9 mouse cellular contexts compared by ENCODE assay signal in the genomic region with DNA sequence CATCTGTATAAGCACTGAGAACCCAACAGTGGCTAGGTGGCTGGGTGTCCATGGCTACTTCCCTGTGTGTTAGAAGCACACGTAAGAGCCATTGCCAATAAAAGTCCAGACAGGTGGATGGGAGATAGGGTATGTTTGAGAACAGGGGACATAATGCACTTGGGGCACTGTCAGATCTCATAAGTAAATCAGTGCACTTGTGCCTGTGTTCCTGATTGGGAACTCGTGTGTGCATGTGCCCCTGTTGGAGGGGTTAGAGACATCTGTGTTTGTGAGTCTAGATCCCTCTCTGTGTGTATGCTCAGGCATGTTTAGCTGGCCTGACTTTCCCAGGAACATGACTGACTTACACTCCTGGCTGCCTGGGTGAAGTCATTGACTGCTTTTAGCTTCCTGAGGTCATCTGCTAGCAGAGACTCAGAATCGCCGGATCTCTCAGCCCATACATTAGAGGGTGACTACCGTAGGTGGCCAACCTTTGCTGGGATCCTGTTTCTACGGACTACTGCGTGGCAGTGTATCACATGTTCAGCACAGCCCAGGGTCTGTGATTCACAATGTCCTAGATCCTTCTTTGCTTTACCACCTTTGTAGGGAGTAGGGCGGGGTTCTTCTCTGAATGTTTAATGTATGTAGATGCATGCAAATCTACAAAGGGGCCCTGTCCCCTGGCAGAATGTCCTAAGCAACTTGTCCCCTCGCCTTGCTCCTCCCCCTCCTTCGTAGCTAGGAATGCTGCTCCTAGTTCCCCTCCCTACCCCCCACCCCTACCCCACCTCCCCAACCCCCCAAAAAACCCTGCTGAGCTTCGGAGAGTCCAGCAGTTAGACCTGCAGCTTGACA. TPM values are rescaled to one million over a fixed set of nuclear protein-coding genes. Genes with fewer than 3 reads are reported as not detected.
A peak's percentile ranks its signal among the peaks of the same experiment; 100 is the strongest.
DNase-seq lines count a peak whose midpoint lies in the region; ATAC-seq lines count a peak whose summit lies in the region.
"Had no signal": no experiment of that assay in that cellular context is flagged by ENCODE, and none has a peak within 500 bp of the region (broad histone marks: within the 10 kb centered on the region; RNA-seq: fewer than 3 reads in every experiment).

No protein-coding gene starts in this region.

- H3K4me1 ChIP-seq in forebrain, embryonic 13.5 days, result peaks cover 66% of the 10 kb centered on the region
- peaks cover 28% of the 10 kb centered on the region for H3K4me1 ChIP-seq in intestine, embryonic 15.5 days (replicated peaks)

- peak; percentile 59 for DNase-seq in cerebellum, adult 9-10 months
- DNase-seq in 3T3-L1 (ENCODE audit: low read depth, low spot score), result peak; percentile 62
- no peak for DNase-seq in T-cell, adult 2 months (ENCODE audit: low spot score)
- DNase-seq in ovary, adult 18-20 months (ENCODE audit: low spot score), result no peak
- no peak for DNase-seq in frontal cortex, postnatal 10 days (ENCODE audit: low spot score in 2 of 2)

- H3K9ac ChIP-seq in forebrain, embryonic 13.5 days, result peak overlapping the region; percentile 59
- H3K9ac ChIP-seq in intestine, embryonic 15.5 days, result peak overlapping the region; percentile 17; the same call in 1 of the 2 replicates

- no peak for ATAC-seq in cerebellum, adult (ENCODE audit: insufficient number of reproducible peaks, low FRiP score, low TSS enrichment)
- ATAC-seq in forebrain, embryonic 13.5 days, result peak; percentile 34; the same call in 1 of the 2 replicates
- ATAC-seq in intestine, embryonic 15.5 days, result no peak

- peak overlapping the region; percentile 91 for H3K27ac ChIP-seq in forebrain, embryonic 13.5 days
- H3K27ac ChIP-seq in intestine, embryonic 15.5 days, result peak overlapping the region; percentile 27; the same call in 1 of the 2 replicates

- H3K9me3 ChIP-seq in forebrain, embryonic 13.5 days (replicated peaks), result no peaks in the 10 kb centered on the region
- H3K9me3 ChIP-seq in intestine, embryonic 15.5 days, result no peaks in the 10 kb centered on the region
- H3K9me3 ChIP-seq: megakaryocyte, embryonic 14.5 days had no signal

- peak overlapping the region; percentile 19 for H3K4me3 ChIP-seq in forebrain, embryonic 13.5 days
- H3K4me3 ChIP-seq in intestine, embryonic 15.5 days (replicated peaks), result no peak overlapping the region
- H3K4me3 ChIP-seq: megakaryocyte, embryonic 14.5 days had no signal

- peaks cover 38% of the 10 kb centered on the region for H3K36me3 ChIP-seq in forebrain, embryonic 13.5 days (ENCODE audit: poor library complexity, severe bottlenecking)
- H3K36me3 ChIP-seq in intestine, embryonic 15.5 days, result peaks cover 5% of the 10 kb centered on the region

- peak overlapping the region; percentile 73 for H3K4me2 ChIP-seq in forebrain, embryonic 13.5 days
- H3K4me2 ChIP-seq in intestine, embryonic 15.5 days (replicated peaks), result peak overlapping the region; percentile 24; the same call in 1 of the 2 replicates

- 11% methylated on average over 11 of the region's 11 CpGs for WGBS in forebrain, embryonic 13.5 days
- 36% methylated on average over 11 of the region's 11 CpGs for WGBS in intestine, embryonic 15.5 days

- H3K27me3 ChIP-seq in forebrain, embryonic 13.5 days, result no peaks in the 10 kb centered on the region
- no peaks in the 10 kb centered on the region for H3K27me3 ChIP-seq in intestine, embryonic 15.5 days (replicated peaks)

RNA-seq across cellular contexts. Expression of a gene that starts 31.2 kb away (rescaled TPM):
- polyA plus RNA-seq in forebrain, embryonic 13.5 days (2015; fragmentation: Nextera tagmentation; extraction: Ambion mirVana), result 23.4 and 25.1 TPM in 2 replicates
- 25.4 and 25.8 TPM in 2 replicates for polyA plus RNA-seq in intestine, embryonic 15.5 days (2015; fragmentation: Nextera tagmentation; extraction: Ambion mirVana)

RNA-seq across cellular contexts. Expression of a gene that starts 31.7 kb away (rescaled TPM):
- 64.0 and 70.1 TPM in 2 replicates for polyA plus RNA-seq in forebrain, embryonic 13.5 days (2015; fragmentation: Nextera tagmentation; extraction: Ambion mirVana)
- 89.5 and 97.1 TPM in 2 replicates for polyA plus RNA-seq in intestine, embryonic 15.5 days (2015; fragmentation: Nextera tagmentation; extraction: Ambion mirVana)

RNA-seq across cellular contexts. Expression of a gene that starts 47.0 kb away (rescaled TPM):
- polyA plus RNA-seq in forebrain, embryonic 13.5 days (2015; fragmentation: Nextera tagmentation; extraction: Ambion mirVana), result 77.2 and 95.0 TPM in 2 replicates
- polyA plus RNA-seq in intestine, embryonic 15.5 days (2015; fragmentation: Nextera tagmentation; extraction: Ambion mirVana), result 21.7 and 22.1 TPM in 2 replicates

RNA-seq across cellular contexts. Expression of a gene that starts 47.1 kb away (rescaled TPM):
- polyA plus RNA-seq in forebrain, embryonic 13.5 days (2015; fragmentation: Nextera tagmentation; extraction: Ambion mirVana), result 59.2 and 63.2 TPM in 2 replicates
- 43.0 and 49.4 TPM in 2 replicates for polyA plus RNA-seq in intestine, embryonic 15.5 days (2015; fragmentation: Nextera tagmentation; extraction: Ambion mirVana)

Comparison
In these comparisons a context has a peak if more than half of its experiments do, and no peak if none do; other contexts are left out.
1. DNase-seq: peak in cerebellum, adult 9-10 months (single experiment) and 3T3-L1 (single experiment); none in T-cell, adult 2 months (single experiment), ovary, adult 18-20 months (single experiment) and frontal cortex, postnatal 10 days (0 of 2).